Mouse (Mus musculus) monocyte, adult 5-6 weeks (primary cell): Measurements from ENCODE around the gene Mtmr11. TPM values are rescaled to one million over a fixed set of nuclear protein-coding genes. Genes with fewer than 3 reads are reported as not detected.
A peak's percentile ranks its signal among the peaks of the same experiment; 100 is the strongest.
"Not testable (repeated sequence)": the region's sequence is repeated elsewhere in the genome, so short reads cannot be mapped to it uniquely, and the experiment has no call there.

Source experiments
- ATAC-seq: fragments of 153-309, 156-312 bp; replicated peaks from 2 replicates; pipeline ENCODE4 v1.8.0; 2017; ENCODE audit warnings: mild to moderate bottlenecking; ENCODE audit not compliant: low TSS enrichment, insufficient number of reproducible peaks, severe bottlenecking, poor library complexity, low FRiP score
- total RNA-seq: library from RNA; stranded (forward); fragments of 200-1000, 200-491, 200-594 nt; gene quantifications from 3 replicates; pipeline ENCODE4 v1.2.3, GENCODE M21; 2017

The Mtmr11 gene
- total RNA-seq, 1 experiment from 2014 or later, result 2.4 TPM

DNA sequence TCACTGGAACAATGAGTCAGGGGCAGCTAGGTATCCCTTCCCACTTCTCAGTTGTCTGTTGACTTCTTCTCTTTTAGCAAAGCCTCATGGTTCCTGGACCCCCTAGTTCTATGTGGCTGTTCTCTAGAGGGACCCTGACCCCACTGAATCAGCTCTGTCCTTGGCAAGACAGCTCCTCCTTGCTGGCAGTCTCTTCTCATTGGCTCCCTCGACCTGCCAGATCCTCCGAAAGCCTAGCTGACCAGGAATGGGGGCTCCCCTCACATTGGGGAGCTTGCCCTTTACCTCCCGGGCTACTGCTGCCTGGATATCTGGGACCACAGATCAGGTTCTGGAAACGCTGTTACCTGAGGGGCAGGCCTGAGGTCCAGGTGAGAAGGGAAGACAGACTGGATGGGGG, 8.5 kb downstream of the Mtmr11 start:
- ATAC-seq, result no peak

DNA sequence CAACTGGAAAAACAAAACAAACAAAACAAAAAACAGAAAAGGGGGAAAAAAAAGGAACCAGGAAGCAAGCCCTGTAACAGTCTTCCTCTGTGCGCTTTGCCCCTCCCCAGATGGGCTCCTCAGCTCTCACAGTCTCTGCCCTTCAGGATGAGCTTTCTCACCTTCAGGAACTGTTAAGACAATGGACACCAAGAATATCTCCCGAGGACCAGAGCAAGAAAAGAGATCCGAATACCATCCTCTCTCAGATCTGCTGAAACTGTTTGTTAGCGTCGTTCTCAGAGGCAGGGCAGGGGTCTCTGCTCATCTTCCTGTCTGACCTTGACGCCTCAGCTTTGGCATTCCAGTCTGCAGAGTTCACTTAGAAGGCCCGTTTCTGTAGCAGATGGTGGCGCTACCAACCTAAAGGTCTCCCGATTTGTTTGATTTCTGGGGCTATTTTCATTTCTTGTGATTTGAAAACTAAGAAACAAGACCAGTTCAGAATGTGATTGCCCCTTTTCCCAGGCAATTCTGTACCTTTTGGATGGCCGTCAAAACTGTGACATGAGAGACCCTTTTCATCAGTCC, 9.3 kb downstream of the Mtmr11 start:
- ATAC-seq, result no peak

DNA sequence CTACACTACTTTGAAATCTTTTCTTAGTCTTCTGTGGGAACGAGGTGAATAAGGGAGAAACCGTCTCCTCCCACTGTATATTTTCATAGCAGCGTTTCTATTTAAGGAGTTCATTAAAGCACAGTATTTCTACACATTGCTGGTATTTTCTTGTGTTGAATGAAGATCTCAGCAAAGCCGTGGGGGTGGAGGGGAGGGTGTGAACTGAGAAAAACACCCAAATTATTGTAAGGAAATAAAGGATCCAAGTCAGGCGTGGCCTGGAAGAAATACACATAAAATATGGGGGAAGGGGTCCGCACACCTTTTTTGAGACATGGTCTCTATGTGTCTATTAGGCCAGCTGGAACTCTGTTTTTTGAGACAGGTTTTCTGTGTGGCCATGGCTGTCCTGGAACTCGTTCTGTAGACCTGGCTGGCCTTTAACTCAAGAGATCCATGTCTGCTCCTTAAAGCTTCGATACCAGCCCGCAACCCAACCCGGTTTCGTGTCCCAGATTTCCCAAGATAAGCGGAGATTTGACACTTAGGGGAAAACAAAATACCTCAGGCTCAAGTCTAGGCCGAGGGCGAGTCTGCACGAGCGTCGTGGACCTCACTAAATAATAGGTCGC, 9.9 kb downstream of the Mtmr11 start:
- no peak for ATAC-seq

DNA sequence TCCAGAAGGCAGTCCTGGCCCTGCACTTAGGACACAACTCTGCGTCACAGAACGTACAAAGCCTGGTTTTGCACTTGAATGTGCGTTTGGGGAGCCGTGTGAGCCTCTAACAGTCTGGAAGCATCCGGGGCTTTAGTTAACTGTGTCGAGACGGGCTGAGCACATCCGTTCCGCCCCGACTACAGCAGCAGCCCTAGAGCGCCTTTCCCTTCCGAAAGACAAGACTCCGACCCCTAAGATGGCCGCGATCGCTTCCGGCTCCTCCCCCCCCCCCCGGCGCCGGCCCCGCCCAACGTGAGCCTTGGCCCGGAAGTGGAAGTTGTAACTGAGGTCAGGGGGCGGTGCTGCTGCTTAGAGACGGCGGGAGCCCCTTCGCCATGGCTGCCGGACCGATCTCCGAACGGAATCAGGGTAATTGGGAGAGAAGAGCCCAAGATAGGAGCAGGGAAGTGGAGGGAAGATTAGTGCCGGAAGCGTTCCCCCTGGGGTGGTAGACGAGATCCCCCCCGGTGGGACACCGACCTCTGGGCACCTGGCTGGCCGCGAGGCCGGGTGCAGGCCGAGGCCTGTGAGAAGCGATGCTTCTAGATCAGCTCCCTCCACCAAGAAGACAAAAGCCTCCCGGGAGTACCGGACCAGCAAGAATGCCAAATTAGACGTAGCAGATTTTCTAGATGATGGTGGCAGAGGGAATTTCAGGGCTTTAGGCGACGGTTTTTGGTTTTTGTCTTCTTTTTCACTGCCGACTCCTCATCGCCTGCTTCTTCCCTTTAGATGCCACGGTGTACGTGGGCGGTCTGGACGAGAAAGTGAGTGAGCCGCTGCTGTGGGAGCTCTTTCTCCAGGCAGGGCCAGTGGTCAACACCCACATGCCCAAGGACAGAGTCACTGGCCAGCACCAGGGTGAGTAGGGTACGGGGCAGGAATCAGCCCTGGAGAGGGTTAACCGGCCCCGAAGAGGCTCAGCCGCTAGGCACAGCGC, 10.7 kb downstream of the Mtmr11 start, which contains the start of gene Sf3b4:
Gene Sf3b4, plus strand, starts transcription at position 136 of the 982 bp plus-strand sequence.
- peak; percentile 88 for ATAC-seq

DNA sequence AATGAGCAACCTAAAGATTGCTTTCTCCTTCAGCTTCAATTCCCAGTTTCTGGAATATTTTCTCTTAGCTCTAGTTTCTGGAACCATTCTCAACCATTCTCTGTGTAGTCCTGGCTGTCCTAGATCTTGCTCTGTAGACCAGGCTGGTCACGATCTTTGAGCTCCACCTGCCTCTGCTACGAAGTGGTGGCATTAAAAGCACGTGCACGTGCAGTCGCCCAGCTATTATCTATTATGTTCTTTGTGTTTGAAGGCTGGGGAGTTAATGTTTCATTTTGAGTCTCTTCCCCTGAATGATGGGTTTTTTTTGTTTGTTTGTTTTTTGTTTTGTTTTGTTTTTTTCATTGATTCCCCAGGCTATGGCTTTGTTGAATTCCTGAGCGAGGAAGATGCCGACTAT, 11.4 kb downstream of the Mtmr11 start:
- ATAC-seq, result no peak

DNA sequence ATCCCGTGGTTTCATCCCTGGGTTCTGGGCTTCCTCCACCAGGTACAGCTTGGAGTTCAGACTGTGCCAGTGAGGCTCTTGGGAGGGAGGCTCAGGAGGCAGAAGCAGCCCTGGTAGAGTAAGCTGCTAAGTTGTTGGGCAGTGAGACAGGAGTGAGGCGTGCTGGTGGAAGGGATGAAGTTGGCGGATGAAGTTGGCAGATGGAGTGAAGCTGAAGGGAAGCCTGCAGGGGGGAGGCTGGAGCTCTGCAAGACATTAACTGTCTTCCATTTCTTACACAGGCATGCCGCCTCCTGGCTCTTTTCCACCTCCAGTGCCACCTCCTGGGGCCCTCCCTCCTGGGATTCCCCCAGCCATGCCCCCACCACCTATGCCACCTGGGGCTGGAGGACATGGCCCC, 12.2 kb downstream of the Mtmr11 start:
- ATAC-seq, result not testable (repeated sequence)

DNA sequence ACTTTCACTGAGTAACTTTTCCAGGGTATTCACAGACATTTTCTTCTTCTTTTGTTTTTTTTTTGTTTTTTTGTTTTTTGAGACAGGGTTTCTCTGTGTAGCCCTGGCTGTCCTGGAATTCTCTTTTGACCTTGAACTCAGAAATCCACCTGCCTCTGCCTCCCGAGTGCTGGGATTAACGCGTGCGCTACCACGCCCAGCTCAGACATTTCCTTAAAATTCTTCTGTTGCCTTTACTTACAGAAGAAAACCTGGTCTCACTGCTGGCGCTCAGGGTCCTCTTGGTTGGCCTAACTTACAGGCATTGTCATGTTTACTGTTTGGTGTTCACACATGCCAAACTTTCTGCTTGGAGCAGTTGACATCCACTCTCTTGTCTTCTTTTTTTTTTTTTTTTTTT, 13.4 kb downstream of the Mtmr11 start:
- no peak for ATAC-seq

DNA sequence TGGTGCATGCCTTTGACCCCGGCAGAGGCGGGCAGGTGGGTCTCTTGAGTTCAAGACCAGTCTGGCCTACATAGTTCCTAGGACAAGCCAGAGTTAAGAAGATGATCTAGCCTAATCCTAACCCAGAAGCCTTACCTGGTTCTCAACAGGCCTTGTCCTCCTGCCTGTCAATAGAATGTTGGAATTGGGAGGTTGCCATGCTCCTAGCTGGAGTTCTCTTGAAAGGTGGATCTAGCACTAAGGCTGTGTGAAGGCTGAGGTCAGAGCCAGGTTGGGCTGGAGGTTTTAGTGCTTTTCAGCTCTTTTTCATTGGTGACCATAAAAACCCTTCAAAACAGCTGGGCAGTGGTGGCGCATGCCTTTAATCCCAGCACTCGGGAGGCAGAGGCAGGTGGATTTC, 16.6 kb downstream of the Mtmr11 start:
- no peak for ATAC-seq

DNA sequence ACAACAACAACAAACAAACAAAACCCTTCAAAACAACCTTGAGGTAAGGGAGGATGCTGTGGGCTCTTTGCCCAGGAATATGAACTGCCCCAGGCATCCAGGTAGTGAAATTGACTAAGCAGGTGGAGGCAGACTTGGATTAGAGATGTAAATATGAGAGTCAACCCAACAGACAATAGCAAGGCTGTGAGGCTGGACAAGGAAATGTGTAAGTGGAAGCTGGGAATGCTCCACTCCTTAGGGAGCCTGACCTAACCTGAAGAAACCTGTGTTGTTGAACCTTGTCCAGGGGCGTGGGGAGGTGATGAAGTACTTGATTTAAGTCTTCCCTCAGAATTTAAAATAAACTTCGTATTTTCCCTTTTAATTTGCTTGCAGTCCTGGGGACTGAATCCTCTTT, 17.1 kb downstream of the Mtmr11 start:
- no peak for ATAC-seq

DNA sequence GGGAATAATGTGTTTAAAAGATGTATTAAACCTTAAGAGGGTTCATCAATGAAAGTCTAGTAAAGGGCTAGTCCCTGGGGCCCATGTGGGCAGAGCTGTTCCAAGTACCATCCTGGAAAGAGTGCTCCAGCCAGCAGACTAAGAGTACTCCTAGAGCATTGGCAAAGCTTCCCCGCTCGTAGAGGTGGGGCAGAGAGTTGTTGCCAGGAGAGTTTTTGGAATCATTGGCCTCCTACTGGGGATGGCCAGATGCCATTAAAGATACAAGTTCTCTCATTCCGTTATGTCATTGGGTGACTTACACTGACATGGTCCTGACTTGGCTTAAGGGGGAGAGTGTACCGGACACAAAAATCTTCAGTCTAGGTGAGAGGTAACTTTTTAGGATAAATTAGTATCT, 17.7 kb downstream of the Mtmr11 start:
- no peak for ATAC-seq

DNA sequence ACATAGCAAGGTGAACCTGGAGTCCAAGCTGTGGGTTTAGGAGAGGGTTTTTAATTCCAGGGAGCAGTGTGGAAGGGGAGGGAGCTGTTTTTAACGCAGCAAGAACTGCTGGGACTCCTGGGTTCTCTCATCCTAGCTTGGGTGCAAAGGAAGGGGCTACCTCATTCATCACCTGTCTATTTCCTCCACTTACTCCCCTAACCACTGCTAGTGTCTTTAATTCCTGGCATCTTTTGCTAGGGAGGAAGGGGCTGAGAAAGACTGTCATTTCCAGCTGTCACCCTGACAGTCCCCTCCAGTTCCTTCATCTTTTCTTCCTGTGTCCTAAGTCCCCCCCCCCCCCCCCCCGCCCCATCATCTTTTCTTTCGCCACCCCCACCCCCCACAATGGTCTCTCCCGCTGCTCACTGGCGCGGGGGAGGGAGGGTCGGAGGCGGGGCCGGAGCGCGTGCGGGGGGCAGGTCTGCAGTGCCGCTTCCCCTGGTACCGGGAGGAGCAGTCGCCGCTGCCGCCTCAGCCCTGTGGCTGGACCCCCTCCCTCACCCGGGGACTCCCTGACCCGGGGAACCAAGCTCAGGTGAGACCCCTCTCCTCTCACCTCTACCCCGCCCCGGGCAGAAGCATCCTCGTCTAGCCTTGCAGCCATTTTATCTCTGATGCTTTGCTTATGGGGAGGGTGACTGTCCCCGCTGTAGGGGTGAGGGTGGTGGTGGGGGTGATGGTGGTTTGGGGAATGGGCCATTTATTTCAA, 19.1 kb downstream of the Mtmr11 start, which contains the start of gene Sv2a:
Gene Sv2a, plus strand, starts transcription at position 425 of the 751 bp plus-strand sequence.
- ATAC-seq, result no peak; the same call in 1 of the 2 replicates

DNA sequence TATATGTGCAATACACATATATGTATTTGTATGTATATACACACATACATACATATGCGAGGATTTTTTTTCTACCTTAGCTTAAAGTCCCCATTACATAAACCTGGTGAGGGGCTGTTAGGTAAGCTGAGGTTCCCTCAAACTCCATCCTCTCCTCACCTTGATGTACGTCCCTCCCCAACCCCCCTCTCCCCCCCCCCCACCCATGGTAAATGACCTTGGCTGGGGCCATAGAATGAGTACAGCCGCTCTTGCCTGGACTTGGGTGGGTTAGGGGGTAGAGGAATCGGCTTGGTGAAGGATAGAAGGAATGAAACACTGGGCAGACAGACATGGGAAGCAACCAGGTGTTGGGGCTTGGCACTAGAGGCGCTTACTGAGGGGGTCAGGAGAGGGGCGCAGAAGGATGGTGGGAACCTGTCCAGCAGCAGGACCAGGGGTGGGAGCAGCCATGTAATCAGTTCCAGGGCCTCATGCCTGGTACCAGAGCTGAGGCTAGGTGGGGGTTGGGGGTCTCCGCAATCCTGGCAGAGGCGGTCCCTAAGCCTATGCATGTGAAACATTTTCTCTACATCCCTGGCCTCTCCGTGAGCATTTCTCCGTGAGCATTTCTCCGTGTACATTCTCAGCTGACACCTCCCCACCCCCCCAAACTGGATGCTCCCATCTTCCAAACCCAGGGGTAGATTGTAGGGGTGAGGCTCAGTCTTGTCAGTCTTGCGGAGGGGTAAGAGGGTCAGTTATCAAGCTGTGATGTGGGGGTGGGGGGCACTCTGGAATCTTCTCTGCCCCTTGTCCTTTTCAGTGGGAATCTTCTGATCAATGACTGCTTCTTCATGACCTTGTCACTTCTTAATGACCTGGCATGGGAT, 19.9 kb downstream of the Mtmr11 start:
- ATAC-seq, result no peak

DNA sequence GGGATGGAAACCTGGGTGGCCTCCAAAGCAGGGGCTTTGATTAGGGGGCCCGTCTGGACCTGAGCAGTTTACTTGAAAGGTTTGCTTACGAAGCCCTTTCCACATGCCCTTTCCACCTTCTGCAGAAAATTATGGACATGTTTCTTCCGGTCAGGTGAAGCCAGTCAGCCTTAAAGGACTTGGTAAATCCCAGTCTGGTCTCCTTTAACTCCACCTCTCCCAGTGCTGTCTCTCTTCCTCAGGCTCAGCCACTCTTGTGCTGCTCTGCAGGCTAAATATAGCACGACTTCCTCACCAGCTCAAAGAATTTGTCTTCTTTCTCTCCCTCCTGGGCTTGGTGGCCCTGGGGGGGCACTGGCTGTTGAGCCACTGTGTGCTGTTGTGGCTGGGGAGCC, 20.6 kb downstream of the Mtmr11 start:
- ATAC-seq, result no peak

DNA sequence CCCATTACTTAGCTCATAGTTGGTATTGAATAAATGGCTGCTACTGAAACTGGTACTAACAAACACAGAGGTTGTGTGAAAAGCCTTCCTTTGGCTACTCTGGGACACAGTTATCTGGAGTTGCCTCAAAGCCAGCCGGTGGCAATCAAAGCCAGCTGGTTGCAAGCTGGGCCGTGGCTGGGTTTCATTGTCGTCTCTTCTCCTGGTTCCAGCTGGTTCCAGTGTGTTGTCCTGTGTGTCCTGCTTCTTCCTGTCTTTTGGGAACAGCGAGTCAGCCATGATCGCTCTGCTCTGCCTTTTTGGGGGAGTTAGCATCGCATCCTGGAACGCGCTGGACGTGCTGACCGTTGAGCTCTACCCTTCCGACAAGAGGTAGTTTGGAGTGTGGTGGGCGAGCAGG, 31.2 kb downstream of the Mtmr11 start:
- ATAC-seq, result no peak

DNA sequence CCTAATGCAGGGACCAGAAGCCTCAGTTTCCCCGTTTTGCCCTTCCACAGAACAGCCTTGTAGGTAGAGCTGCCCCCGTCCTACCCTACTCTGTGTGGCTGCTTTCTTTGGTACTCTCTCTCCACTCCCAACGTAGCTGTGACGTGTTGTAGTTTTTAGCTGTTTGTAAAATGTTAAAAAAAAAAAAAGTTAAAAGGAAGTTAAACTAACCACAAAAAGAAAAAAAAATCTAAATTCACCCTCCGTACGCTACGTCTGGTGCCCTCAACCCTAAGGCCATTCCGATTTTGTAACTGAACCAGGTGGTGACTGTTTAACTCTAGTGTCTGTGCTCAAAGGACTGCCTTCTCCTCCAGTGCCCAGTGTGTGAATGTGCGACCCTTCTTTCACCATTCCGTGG, 33.2 kb downstream of the Mtmr11 start:
- ATAC-seq, result no peak

DNA sequence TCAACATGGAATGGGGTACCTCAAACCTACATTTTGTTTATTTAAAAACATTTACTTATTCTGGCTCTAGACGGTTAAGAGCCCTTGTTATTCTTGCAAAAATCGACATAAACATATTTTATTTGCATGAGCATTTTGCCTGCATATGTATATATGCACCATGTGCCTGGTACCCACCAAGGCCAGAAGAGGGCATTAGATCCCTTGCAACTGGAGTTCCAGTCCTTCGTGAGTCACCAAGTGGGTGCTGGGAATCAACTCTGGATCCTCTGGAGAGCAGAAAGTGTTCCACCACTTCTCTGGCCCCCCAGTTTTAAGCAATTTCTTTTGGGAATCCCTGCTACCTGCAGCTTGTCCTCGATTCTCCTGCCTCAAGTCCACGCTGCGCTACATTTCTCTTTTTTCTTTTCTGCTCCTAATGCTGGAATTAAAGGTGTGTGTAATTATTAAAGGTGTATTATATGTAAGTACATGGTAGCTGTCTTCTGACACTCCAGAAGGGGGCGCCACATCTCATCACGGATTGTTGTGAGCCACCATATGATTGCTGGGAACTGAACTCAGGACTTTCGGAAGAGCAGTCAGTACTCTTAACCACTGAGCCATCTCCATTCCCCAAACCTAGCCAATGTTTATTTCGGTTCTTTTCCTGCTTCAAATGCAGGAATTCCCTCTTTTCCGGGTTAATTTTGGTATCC, 34.0 kb downstream of the Mtmr11 start:
- ATAC-seq, result no peak

DNA sequence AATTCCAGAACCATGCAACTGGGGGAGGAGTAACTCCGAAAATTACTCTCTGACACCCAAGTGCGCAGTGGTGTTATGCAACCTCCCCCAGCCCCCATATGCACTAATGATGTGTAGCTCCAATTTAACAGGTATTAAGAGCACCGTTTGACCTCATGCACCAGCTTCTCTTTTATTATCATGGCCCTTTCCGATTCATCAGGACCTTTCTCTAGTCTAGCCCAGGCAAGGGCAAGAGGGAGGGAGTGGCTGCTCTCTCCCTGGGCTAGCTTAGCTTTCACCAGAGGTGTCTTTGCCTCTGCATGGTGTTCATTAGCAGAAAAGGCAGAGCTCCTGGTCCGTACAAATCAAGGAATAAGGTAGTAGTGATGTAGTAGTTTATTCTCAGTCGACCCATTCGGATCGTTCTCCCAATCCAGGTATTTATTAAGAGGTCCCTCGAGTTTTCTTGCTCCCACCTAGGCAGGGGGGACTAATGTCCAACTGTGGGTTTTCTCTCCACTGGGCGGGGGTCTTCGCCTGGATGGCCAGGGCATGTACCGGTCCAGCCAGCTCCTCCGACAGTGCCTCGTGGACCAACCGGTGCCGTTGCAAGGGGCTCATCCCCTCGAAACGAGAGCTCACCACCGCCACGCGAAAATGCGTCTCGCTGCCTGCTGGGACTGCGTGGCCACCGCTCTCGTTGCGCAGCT, 34.8 kb downstream of the Mtmr11 start:
- ATAC-seq, result no peak
